Mouse (Mus musculus) CD4-positive, CD25-positive, alpha-beta regulatory T cell, adult 2 months (primary cell): ENCODE results near the gene Brd4.

ENCODE experiments used
- DNase-seq: peaks from one replicate; pipeline ENCODE4 v3.0.0-alpha.2; 2012; ENCODE audit warnings: low read depth, low spot score

The Brd4 gene

GRCm38 (mm10) chr17:32284262-32285137 lies at the start of gene Brd4:
Brd4 (minus strand) TSS chr17:32284722.
- peak; percentile 93 for DNase-seq

DNA sequence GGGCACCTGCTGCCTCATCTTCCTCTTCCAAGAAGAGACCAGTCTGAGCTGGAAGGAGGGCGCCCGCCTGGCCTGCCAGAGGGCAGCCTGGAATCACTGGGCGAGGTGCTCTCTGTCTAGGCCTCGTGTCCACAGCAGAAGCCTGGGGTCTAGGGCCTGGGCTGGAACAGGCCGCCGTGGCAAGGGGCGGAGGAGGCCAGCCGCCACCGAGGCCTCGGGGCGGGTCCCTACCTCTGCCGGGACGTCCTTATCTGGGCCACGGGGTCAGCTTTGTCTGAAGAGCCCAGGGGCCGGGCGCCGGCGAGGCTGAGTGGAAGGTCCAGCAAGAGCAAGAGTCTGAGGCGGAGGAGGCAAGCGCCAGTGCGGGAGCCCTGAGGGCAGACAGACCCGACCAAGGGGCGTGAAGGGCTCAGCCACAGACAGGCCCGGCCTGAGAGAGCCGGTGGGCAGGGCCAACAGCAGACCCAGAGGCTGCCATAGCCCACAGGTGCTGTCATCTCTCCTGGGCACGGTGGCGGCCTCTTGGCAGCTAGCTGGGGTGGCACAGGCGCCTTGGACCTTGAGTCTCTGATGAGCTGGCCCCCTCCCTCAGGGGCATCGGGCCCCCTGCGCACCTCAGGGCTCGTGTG lies 49.3 kb upstream of the Brd4 start:
- no peak for DNase-seq

GRCm38 (mm10) chr17:32327501-32327900 lies 43.0 kb upstream of the Brd4 start:
- no peak for DNase-seq

DNA sequence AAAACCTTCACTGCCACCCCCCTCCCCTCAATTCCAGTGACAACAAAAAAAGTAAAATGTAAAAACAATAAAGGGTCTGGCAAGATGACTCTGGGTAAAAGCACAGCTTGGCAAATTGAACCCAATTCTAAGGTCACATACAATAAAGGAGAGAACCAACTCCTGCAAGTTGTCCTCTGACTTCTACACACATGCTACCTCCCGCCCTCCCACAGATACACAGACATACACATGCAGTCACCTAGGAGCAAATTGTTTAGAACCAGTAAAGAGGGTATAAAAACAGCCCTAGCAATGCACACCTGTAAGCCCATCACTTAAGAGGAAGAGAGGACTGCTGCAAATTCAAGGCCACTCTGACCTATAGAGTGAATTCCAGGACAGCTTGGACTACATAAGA lies 38.3 kb upstream of the Brd4 start:
- DNase-seq, result no peak

GRCm38 (mm10) chr17:32321836-32322235 lies 37.3 kb upstream of the Brd4 start:
- DNase-seq, result no peak

DNA sequence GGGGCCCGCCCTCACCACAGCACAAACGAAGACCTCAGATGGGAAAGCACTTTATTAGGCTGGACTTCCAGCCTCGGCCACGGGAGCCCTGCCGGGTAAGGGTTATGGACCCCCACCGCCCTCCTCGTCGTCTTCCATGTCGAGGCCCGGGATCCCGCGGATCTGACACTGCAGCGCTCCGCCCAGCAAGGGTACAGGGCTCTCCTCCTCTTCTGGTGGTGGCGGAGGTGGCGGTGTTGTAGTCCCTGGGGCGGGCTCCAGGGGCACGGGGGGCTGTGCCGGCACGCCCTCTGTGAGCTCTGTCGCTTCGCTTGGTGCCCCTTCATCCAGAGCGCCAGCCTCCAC lies 36.8 kb upstream of the Brd4 start:
- no peak for DNase-seq

DNA sequence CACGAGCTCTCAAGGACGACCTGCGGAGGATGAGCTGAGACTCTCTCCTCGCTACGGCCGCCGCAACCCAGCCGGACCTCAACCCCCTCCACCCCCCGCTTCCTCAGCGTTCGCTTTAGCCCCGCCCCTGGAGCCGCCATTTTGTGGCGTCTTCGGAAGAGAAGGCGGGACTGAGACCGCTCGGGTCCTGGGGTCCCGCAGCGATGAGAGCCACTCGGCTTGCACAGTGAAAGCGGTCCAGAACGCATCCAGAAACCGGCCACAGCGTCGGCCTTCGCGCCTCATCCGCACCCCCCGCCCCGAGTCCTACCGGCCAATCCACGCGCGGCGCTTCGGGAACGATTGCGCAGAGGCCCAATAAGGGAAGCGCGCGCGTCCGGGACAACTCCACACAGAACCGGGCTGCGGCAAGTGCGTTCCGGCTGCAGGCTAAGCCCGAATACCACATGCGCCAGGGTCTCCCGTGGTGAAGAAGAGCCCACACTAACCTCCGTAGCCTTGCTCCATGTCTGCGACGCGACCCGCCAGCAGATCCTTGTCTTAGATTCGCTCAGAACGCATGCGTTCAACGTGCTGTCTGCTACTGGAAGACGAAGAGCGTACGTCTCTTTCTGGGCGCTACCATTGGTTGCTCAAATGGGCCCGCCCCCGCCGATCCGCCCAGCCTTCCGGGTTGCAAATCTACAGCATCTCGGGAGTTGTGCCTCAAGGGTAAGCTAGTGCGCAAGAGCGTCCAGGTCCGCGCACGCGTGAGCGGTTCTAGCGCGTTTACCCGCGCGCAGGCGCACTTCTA lies 36.3 kb upstream of the Brd4 start, which contains the start of gene Akap8:
Gene Akap8 (minus strand): TSS at position 642 of the 793 bp plus-strand sequence.
- DNase-seq, result peak; percentile 99

DNA sequence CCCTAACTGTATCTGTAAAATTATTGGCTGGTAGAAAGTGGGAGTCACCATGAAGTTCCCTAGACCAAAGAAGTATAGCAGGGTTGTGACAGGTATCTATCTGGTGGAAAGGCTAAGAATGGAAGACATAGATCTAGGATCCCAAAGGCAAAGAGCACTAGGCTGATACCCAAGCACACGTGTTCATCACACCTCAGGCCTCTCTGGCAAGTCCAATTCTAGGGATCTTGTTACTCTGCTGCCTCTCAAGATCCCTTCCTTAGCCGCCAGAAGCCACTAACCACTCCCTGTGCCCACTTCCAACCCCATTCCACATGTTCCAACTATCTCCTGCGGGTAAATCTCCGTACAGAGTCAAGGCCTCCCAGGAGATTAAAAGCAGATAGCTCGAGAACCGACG lies 35.4 kb upstream of the Brd4 start:
- DNase-seq, result no peak

GRCm38 (mm10) chr17:32317708-32318107 lies 33.2 kb upstream of the Brd4 start:
- no peak for DNase-seq

DNA sequence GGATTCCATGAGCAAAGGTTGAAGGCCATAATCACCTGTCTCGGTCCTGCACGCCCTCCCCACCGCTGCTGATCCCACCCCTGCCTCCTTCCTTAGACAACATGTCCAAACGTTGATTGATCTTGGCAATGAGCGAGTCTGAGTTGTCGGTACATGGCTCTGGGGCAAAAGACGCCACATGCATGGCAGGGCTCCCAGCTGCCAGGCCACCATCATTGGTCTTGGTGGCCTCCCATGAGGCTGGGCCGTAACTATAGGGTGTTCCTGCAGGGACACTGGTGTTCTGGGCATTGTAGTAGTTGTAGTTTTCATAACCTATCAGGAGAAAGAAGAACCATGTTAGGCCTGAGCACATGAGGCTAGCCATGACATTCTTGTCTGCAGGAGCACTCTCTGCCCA lies 32.5 kb upstream of the Brd4 start:
- DNase-seq, result no peak

- DNase-seq, result no peak
Observed at GRCm38 (mm10) chr17:32315560-32315959, 31.0 kb upstream of the Brd4 start.

- DNase-seq, result no peak
Observed at GRCm38 (mm10) chr17:32313892-32314291, 29.4 kb upstream of the Brd4 start.

GRCm38 (mm10) chr17:32312801-32313200 lies 28.3 kb upstream of the Brd4 start:
- no peak for DNase-seq

DNA sequence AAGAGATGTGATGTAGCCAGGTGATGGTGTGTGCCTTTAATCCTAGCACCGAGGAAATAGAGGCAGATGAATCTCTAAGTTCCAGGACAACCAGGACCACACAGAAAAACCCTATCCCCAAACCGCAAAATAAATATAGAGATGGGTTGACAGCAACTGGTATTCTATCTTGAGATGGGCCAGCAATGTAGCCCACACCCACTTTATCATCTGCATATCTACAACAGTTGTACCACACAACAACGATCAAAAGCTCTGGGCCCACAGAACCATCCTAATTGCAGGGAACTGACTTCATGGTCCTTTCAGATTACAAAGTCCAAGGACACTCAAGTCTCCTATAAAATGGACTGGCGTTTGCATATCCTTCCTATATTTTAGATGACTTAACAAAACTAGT lies 23.4 kb upstream of the Brd4 start:
- DNase-seq, result no peak

DNA sequence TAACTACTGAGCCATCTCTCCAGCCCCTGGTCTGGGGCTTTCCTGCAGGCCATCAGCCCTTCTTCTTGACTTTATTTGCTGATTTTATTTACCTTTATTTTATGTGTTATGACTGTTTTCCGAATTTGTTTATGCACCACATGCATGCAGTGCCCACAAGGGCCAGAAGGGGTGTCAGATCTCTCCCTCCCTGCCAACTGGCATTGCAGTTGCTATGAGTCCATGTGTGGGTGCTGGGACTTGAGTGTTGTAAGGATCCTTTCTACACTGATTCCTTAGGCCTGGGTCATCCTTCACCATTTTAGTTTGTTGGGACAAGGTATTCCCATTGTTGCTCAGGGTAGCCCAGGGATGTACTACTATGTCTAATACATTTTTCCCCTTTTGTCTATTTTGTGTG lies 13.6 kb upstream of the Brd4 start:
- DNase-seq, result no peak

GRCm38 (mm10) chr17:32295901-32296300 lies 11.4 kb upstream of the Brd4 start:
- DNase-seq, result no peak

GRCm38 (mm10) chr17:32295160-32295559 lies 10.6 kb upstream of the Brd4 start:
- no peak for DNase-seq

DNA sequence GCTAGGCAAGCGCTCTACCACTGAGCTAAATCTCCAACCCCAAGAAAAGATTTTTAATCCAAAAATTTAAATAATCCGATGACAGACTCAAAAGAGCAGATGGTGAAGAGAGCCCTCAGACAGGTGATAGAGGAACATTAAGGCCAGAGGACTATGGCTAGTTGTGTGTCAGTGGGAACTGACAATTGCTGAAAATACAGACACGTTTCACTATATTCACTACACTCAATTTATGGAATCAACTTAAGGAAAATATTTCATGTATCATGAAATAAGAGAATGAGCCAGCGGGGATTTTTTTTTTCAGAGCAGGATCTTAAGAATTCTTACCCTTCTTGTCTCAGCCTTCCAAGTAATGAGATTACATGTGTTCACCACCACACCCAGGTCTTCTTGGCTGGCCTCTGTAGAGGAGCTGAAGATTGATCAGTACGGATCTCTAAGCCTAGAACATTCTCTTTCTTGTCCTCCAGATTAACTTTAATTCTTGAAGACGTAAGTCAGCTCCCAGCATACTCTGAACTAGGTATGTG lies 682 bp upstream of the Brd4 start:
- DNase-seq, result no peak

DNA sequence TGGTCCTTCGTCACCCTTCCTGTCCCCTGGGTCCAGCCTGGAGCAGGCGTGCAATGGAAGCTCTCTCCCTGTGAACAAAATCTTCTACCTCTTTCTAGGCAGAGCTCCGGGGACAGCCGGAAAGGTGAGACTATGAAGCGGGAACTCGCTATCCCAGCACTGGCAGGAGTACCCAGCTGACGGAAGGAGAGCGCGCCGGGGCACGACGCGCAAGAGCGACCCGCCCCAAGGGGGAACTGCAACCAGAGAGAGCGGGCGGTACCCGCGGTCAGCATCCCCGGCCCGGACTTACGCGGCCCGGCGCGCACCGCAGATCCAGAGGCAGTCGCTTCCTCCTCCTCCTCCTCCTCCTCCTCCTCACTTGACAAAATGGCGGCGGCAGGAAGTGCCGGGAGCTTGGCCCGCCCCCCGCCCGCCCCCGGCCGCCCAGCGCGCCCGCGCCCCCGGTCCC lies 726 bp downstream of the Brd4 start:
- peak; percentile 84 for DNase-seq

DNA sequence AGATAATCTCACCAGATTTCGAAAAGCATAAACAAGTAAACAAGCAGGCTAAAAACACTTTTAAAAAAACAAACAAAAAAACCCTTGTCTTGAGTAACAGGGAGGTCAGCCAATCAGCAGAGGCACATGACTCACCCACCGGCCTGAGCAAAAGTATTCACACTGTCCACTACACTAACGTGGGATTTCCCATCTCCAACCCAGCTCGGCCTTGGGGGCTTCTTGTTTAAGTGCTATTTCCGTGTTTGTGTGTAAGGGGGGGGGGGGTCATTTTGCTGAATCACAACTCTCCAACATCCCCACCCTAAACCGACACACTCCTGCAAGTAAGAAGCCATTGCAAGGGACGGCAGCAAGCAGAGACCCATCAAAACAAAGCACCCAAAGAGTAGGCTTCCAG lies 1.2 kb downstream of the Brd4 start:
- DNase-seq, result no peak

- DNase-seq, result peak; percentile 28
Observed at GRCm38 (mm10) chr17:32281611-32282310, 2.8 kb downstream of the Brd4 start.
